Mouse (Mus musculus) erythroblast, embryonic 14.5 days (primary cell): ENCODE measurements around the gene Abhd15. TPM values are rescaled to one million over a fixed set of nuclear protein-coding genes. Genes with fewer than 3 reads are reported as not detected.
A peak's percentile ranks its signal among the peaks of the same experiment; 100 is the strongest.
"Not testable (repeated sequence)": the region's sequence is repeated elsewhere in the genome, so short reads cannot be mapped to it uniquely, and the experiment has no call there.

Experiments used
- H3K27me3 ChIP-seq: 2 replicates; pipeline ENCODE4 v1.6.1; 2012; ENCODE audit warnings: inconsistent platforms; ENCODE audit not compliant: control insufficient read depth
- H3K36me3 ChIP-seq: 2 replicates; pipeline ENCODE4 v1.6.1; 2012; ENCODE audit warnings: mild to moderate bottlenecking, inconsistent platforms; ENCODE audit not compliant: control insufficient read depth
- H3K4me1 ChIP-seq: 2 replicates; pipeline ENCODE4 v1.6.1; 2012; ENCODE audit warnings: inconsistent platforms; ENCODE audit not compliant: control insufficient read depth
- H3K4me3 ChIP-seq: replicated peaks from 2 replicates; pipeline ENCODE3; 2012; ENCODE audit warnings: moderate library complexity, mild to moderate bottlenecking, inconsistent platforms
- H3K9me3 ChIP-seq: 2 replicates; pipeline ENCODE4 v1.6.1; 2012; ENCODE audit warnings: low read length, inconsistent platforms, mixed read lengths; ENCODE audit not compliant: control insufficient read depth
- GATA1 ChIP-seq: IDR thresholded peaks from 2 replicates; pipeline ENCODE4 v1.6.1; 2012; ENCODE audit warnings: low read length, inconsistent platforms, mixed read lengths
- TAL1 ChIP-seq: IDR thresholded peaks from 3 replicates; pipeline ENCODE4 v1.6.1; 2012; ENCODE audit warnings: low read length, inconsistent platforms, mixed read lengths
- polyA plus RNA-seq: library from polyadenylated mRNA; stranded (reverse); fragments of >175 nt; gene quantifications from 2 replicates; pipeline ENCODE4 v1.2.3, GENCODE M21; 2012

The Abhd15 gene
- polyA plus RNA-seq, 1 experiment, result 0.01 TPM

DNA sequence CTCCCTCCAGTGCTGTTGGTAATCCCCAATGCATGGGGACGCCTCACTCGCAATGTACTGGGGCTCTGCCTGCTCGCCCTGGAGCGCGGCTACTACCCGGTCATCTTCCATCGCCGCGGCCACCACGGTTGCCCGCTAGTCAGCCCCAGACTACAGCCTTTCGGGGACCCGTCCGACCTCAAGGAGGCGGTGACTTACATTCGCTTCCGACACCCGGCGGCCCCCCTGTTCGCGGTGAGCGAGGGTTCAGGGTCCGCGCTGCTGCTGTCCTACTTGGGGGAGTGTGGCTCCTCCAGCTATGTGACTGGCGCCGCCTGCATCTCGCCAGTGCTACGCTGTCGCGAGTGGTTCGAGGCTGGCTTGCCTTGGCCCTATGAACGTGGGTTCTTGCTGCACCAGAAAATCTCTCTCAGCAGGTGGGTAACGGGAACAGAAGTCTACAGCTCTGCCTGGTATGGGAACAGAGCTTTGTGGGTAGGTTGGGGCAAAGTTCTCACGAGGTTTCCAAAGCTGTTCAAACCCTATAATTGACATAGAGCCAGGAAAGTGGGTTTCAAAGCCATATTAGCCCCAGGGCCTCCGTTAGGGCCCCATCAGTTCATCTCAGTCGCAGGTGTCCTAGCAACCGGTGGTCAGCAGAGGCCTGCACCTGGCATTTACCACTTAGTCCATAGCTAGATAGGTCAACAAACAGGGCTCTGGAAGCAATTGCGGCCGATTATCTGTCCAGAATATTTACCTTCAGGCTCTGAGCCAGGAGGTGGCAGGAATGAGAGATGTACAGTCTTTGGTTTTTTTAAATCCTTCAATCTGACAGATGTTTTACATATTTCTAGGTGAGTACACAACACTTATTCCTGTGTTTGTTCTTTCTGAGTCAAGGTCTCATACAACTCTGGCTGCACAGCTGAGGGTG lies 974 bp downstream of the Abhd15 start, which contains the start of gene Trp53i13:
TSS of gene Trp53i13 (minus strand) at position 344 of the 916 bp plus-strand sequence.
- no peaks in the 10 kb centered on the region for H3K36me3 ChIP-seq
- peak within 1 kb of the TSS; percentile 83 for H3K4me3 ChIP-seq
- no peak for TF ChIP-seq TAL1
- no peak for TF ChIP-seq GATA1
- H3K4me1 ChIP-seq, result peaks cover 39% of the 10 kb centered on the region
- peaks cover 75% of the 10 kb centered on the region for H3K27me3 ChIP-seq
- peaks cover 9% of the 10 kb centered on the region for H3K9me3 ChIP-seq

DNA sequence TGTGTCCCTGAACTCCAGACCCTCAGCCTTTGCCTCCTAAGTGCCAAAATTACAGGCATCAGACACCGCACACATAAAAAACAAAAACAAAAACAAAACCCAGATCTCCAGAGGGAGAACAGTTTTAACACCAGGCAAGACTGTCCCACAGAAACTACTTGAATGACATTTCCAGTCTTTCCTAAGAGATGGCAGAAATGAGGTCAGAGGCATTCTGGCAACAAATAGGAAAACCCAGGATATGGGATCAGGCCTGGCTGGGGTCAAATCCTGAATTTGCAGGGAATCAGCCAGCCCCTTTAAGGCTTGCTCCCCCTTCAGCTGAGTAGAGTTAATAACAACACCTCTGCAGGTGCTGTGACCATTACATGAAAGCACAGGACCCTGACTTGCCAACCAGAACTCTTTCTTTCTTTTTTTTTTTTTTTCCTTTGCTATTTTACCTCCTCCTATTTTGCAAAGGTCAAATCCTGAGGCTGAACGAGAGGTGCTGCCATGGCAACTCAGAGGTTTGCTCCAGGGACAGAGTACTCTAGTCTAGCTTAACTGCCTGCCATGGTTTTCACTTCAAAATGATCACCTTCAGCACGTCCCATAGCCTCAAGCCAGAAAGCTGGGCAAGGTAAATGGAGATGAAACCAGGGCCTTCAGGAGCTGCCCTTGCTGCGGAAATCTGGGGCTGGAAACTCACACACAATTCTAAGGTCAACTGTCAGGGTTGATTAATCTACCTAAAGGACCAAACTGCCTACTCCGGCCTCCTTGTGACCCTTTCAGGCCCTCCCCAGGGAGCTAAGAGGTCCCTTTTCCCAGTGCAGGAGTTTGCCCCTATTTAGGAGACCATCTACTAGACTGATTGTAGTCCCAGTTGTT lies 1.9 kb downstream of the Abhd15 start:
- peaks cover 9% of the 10 kb centered on the region for H3K9me3 ChIP-seq
- peaks cover 75% of the 10 kb centered on the region for H3K27me3 ChIP-seq
- peaks cover 38% of the 10 kb centered on the region for H3K4me1 ChIP-seq
- H3K4me3 ChIP-seq, result no peak overlapping the region
- TF ChIP-seq GATA1, result no peak
- TF ChIP-seq TAL1, result no peak
- H3K36me3 ChIP-seq, result no peaks in the 10 kb centered on the region

DNA sequence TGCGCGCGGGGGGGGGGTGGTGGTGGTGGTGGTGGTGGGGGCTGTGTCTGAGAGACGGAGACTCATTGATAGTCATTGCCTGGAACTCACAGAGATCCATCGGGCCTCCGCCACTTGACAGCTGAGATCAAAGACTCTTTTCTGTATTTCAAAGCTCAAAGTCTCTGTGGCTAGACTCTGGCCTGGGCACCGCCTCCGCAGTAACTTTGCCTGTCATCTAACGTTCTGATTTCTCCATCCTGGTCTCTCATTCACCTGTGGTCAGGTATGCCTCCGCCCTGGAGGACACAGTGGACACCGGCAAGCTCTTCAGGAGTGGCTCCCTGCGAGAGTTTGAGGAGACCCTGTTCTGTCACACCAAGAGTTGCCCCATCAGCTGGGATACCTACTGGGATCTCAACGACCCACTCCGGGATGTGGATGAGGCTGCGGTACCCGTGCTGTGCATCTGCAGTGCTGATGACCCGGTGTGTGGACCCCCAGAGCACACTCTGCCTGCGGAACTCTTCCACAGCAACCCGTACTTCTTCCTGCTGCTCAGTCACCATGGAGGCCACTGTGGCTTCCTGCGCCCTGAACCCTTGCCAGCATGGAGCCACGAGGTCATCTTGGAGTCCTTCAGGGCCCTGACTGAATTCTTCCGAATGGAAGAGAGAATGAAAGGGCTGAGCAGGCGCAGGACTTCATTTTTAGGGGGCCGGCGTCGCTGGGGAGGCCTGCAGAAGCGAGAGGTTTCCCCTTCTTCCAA lies 3.3 kb downstream of the Abhd15 start:
- Histone ChIP-seq H3K4me3 (no peak overlapping the region), H3K36me3 (no peaks in the 10 kb centered on the region), H3K4me1 (peaks cover 26% of the 10 kb centered on the region), H3K27me3 (peaks cover 75% of the 10 kb centered on the region), H3K9me3 (peaks cover 9% of the 10 kb centered on the region)
- no peak for TF ChIP-seq GATA1
- no peak for TF ChIP-seq TAL1

GRCm38 (mm10) chr11:77519043-77519442 lies 4.1 kb downstream of the Abhd15 start, which contains the start of gene Gm10392:
TSS of gene Gm10392 (minus strand) at chr11:77519198.
- H3K27me3 ChIP-seq, result peaks cover 68% of the 10 kb centered on the region
- H3K9me3 ChIP-seq, result peaks cover 13% of the 10 kb centered on the region
- no peak within 1 kb of the TSS for H3K4me3 ChIP-seq
- H3K4me1 ChIP-seq, result peaks cover 19% of the 10 kb centered on the region
- no peak for TF ChIP-seq TAL1
- TF ChIP-seq GATA1, result no peak
- no peaks in the 10 kb centered on the region for H3K36me3 ChIP-seq

DNA sequence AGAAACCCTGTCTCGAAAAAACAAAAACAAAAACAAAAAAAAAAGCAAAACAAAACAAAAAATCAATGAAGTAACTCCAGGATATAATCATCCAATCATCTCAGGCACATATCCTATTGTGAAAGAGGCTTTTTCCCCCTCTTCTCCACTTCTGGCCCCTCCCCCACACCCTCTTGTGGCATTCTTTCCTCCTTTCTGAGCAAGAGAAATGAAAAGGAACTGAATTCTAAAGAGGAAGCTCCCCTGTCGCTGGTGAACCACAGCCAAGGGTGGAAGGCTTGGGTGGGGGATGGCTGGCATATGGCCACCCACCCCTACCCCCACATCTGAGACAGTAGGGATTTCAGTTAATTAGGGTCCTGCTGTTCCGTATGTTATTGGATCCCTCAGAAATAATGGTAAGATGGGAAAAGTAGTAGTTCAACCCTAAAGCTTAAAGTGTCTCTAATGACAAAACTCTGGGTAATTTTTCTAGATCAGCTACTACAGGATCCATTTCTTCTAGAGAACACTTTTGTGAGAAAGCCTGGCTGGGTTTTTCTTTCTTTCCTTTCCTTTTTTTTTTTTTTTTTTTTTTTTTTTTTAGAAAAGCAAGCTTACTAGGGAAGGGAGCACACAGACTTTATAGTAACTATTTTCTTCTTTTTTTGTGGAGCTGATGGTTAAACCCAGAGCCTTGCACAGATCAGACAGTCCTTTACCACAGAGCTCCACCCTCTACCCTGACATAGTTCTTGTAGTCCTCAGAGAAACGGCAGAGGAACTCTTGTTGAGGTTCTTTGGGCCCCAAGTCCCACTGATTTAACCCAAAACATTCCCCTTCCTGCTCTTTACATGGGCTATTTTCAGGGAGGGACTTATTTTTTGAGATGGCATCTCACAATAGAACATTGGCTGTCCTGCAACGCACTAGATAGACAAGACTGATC lies 5.9 kb downstream of the Abhd15 start:
- H3K27me3 ChIP-seq, result peaks cover 50% of the 10 kb centered on the region
- no peak overlapping the region for H3K4me3 ChIP-seq
- no peak for TF ChIP-seq GATA1
- H3K36me3 ChIP-seq, result no peaks in the 10 kb centered on the region
- peaks cover under 1% of the 10 kb centered on the region for H3K4me1 ChIP-seq
- H3K9me3 ChIP-seq, result peaks cover 4% of the 10 kb centered on the region

GRCm38 (mm10) chr11:77525804-77526486 lies 11.0 kb downstream of the Abhd15 start:
- H3K36me3 ChIP-seq, result peaks cover 3% of the 10 kb centered on the region; the same call in 1 of the 2 replicates
- H3K4me3 ChIP-seq, result no peak overlapping the region
- peaks cover 3% of the 10 kb centered on the region; the same call in 1 of the 2 replicates for H3K9me3 ChIP-seq
- no peaks in the 10 kb centered on the region for H3K4me1 ChIP-seq
- H3K27me3 ChIP-seq, result peaks cover 4% of the 10 kb centered on the region; the same call in 1 of the 2 replicates
- no peak for TF ChIP-seq TAL1
- TF ChIP-seq GATA1, result no peak

GRCm38 (mm10) chr11:77528420-77528819 lies 13.5 kb downstream of the Abhd15 start:
- H3K9me3 ChIP-seq, H3K27me3 ChIP-seq, H3K4me1 ChIP-seq, H3K36me3 ChIP-seq, H3K4me3 ChIP-seq: not testable (repeated sequence)
